Mouse (Mus musculus) frontal cortex, adult (tissue): ENCODE data around the gene Gse1.
A peak's percentile ranks its signal among the peaks of the same experiment; 100 is the strongest.

Experiments used
- ATAC-seq: cut with Nextera tagmentation; 2 replicates; pipeline ENCODE4 v1.9.2; 2017; ENCODE audit warnings: mild to moderate bottlenecking, moderate library complexity, mixed read lengths; ENCODE audit not compliant: low TSS enrichment

Gene Gse1

GRCm38 (mm10) chr8:120273430-120273829, 45.2 kb downstream of the Gse1 start:
- no peak for ATAC-seq

- ATAC-seq = no peak; the same call in 1 of the 2 replicates
These were observed 48.0 kb downstream of the Gse1 start for GRCm38 (mm10) chr8:120276051-120276890.

GRCm38 (mm10) chr8:120276891-120277426, 48.7 kb downstream of the Gse1 start:
- ATAC-seq = no peak

GRCm38 (mm10) chr8:120278009-120278408, 49.8 kb downstream of the Gse1 start:
- no peak for ATAC-seq

DNA sequence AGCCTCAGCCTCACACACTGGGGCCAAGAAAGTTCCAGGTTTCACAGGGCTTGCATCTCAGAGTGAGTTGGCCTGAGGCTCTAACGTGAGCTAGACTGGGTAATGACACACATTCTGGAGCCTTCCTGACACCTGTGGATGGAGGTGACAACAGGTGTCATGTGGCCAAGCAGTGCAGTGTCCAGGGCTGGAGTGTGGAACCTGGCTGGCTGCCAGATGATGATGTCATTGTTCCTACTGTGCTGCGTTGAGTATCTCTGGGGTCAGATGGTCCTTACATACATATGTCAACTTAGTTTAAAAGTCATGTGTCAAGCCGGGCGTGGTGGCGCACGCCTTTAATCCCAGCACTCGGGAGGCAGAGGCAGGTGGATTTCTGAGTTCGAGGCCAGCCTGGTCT, 51.2 kb downstream of the Gse1 start:
- no peak for ATAC-seq

DNA sequence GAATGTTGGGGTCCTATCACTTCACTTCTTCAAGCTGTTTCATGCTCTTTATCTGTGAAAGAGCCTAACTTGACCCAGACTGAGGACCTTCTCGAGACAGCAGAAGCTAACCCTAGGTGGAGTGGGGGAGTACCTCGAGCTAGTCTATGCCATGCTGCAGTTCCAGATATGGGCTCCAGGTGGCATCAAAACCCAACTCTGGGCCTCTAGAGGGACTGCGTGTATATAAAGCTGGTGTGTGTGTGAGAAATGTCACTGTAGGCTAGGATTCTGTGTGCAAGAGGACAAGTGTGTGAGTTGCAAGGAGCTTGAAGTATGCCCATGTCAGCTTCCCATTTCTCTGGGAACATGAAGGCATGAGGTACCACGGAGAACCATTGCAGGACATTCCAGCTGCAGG, 53.2 kb downstream of the Gse1 start:
- ATAC-seq = peak; percentile 72

DNA sequence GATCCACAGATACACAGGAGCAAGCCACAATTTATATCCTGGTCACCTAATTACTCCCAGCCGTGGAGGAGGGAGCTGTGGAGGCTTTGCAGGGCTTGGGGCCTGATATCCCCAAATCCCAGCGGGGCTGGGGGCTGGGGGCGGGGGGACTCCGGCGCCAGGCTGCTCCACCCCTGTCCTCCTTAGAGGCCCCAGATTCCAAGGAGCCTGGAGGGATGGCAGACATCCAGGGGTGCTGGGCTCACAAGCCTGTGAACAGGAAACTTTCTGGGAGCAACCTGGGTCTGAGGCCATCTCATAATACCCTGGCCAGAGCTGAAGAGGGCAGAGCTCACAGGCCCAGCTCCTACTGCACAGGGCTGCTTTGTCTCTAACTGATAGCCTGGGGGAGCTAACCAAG, 54.2 kb downstream of the Gse1 start:
- no peak for ATAC-seq

GRCm38 (mm10) chr8:120284265-120284664, 56.0 kb downstream of the Gse1 start:
- ATAC-seq = no peak

DNA sequence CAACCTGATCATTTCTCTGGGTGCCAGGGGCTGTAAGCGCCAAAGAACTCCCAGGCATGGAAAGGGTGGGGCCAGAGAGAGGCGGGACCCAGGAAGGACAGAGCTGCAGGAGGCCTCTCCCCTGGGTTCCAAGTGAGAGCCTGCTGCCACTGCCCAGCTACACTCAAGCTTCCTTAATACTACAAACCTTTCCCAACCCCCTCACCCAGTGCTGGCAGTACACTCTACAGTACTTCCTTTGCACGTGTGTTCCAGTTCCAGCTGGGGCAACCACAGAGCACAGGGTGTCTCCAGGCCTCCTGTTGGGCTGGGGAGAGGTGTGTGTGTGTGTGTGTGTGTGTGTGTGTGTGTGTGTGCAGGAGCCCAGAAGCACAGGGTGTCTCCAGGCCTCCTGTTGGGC, 56.8 kb downstream of the Gse1 start:
- no peak for ATAC-seq

DNA sequence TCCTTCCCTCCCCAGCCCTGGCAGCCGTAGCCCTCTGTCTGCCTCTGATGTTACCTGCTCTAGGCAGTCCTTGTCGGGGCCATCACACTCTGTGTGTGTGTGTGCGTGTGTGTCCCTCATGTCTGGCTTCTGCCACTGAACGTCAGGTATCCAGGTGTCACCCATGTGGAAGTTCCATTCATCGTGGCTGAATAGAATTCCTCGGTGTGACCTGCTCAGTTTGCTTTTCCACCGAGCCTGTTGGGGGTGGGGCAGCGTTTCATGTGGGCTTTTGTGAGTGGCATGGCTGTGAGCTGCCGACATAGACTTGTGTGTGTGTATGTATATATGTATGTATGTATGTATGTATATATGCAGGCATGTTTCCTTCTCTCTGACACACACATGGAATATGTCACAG, 57.6 kb downstream of the Gse1 start:
- no peak for ATAC-seq

DNA sequence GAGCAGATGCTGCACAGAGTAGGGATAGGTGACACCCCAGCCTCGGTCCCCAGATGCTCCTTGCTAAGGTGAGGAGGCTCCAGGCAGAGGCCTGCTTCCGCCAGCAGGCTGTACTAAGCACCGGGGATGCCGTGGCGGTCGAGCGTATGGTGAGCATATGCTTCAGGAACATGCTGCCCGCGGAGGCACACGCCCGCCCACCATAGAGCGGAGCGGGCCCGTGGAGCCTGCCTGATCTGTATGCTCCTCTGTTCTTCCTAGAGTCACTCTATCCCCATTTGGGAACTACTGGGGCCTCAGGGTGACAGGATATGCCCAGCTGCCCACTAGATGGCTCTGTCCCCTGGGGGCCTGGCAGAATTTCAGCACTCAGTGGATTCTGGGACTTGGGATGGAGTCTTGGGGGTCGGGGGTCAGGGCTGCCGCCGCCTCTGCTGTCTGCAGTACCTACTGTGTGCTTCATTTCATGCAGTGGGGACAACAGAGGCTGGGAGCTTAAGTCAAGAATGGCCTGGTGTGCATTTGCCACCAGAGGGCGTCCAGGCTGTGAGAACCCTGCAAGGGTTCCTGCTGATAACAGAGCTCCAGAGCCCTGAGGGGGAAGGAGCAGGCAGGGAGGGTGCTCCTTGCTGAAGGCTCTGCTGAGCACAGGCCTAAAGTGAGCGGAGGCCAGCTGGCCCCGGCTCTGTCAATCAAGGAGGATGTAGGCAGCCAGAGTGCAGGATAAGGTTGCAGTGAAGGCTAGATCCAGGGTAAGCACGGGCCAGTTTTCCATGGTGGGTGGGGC, 60.1 kb downstream of the Gse1 start:
- ATAC-seq = peak; percentile 64

- ATAC-seq = no peak
These were observed 60.9 kb downstream of the Gse1 start for GRCm38 (mm10) chr8:120289191-120289590.

DNA sequence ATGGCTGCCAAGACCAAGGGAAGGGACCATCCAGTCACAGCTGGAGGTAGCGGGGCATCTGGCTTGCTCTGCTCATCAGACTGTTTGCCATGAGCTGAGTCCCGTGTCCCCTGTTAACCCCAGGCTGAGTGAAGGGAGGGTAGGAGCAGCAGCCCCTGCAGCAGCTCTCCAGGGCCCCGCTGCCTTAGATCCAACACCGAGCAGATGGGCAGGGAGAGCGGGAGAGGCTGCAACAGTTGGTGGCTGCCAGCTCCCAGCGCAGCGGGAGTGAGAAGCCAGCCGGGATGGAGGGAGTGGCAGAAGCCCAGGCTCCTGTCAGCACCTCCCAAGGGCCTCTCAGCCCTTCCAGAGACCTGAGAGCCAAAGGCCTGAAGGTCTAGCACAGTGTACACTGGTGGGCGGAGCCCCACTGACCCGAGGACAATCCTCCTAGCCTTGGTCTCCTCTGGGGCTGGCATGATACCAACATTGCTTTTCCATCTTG, 61.5 kb downstream of the Gse1 start:
- peak; percentile 51 for ATAC-seq

- ATAC-seq = no peak
These were observed 62.4 kb downstream of the Gse1 start for GRCm38 (mm10) chr8:120290614-120291013.

DNA sequence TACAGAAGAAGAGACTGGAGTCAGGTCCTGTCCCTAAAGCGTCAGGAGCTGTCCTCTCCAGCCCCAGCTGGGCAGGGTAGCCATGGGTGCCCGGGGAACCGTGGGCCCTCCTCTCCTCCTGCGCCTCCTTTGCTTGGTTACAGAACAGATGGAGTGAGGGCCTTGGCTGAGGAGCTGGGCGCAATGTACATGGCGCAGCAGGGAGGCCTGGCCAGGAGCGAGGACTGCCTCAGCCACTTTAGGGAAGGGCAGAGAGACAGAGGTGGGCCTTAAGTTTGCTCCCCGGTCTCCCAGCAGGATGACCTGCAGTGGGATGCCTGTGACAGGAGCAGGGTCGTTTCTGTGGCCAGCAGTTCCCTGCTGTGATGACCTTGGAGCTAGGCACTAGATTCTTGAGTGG, 63.4 kb downstream of the Gse1 start:
- ATAC-seq = no peak

GRCm38 (mm10) chr8:120292316-120293107, 64.3 kb downstream of the Gse1 start:
- ATAC-seq = peak; percentile 32

DNA sequence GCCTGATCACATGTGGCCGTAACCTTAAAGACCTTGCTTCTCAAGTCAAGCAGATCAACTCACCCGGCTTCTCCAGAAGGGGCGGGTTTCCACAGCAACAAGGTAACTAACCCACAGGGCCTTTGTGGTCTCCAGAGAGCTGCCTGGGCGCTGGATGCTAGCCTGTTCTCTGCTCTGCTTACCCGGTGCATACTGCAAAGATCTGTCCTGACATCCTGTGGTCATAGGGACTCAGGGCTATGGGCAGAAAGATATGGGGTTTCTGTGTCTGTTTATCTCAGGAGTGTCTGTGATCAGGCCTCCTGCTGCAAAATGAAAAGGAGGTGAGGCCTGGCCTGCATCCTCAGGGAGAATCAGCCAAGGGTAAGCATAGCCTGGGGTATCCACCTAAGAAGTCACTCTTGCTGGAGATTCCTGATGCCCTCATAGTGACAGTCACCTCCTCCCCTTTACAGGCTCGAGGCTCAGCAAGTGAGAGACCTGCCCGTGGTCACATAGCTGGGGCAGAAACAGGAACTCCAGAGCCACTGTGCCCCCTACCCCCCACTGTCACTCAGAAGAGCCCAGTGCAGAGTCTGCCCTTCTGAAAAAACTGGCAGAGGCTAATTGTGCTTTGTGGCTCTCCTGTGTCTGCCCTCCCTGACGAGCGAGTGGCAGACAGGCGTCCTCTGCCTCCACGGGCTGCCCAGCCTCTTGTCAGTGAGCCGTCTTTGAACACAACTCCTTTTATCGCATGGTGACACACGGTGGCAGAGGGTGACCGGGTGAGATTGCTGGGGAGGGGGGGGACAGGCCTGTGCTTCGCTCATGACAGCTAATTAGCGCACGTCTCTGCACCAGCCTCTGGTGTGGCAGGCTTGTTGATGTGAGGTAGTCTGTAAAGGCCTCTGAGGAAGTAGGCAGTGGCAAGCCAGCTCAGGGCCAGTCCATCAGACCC, 65.4 kb downstream of the Gse1 start:
- no peak for ATAC-seq

GRCm38 (mm10) chr8:120294982-120295870, 67.0 kb downstream of the Gse1 start:
- ATAC-seq = no peak

- no peak for ATAC-seq
These were observed 68.7 kb downstream of the Gse1 start for GRCm38 (mm10) chr8:120297000-120297399.
